Mouse (Mus musculus) testis, adult 10 weeks (tissue): ENCODE measurements around the gene Mrpl36. TPM values are rescaled to one million over a fixed set of nuclear protein-coding genes. Genes with fewer than 3 reads are reported as not detected.

Experiments
- polyA plus RNA-seq: library from polyadenylated mRNA; stranded (reverse); fragments of 350-450 nt; fragmentation: Illumina TruSeq; extraction: RNeasy Lipid Tissue Mini Kit (QIAGEN cat#74804); gene quantifications from one replicate; pipeline ENCODE4 v1.2.3, GENCODE M21; 2014; ENCODE audit warnings: low read depth, low replicate concordance

The Mrpl36 gene
- 24.6 TPM for polyA plus RNA-seq

GRCm38 (mm10) chr13:73327827-73328698, at the start of gene Mrpl36, which contains the start of gene Ndufs6:
Mrpl36 (plus strand) TSS chr13:73328513.
Ndufs6 (minus strand) TSS chr13:73328542.

Other genes with a start within 250 kb of the Mrpl36 start
- not detected for gene Irx4, start 68.0 kb upstream of the Mrpl36 start, polyA plus RNA-seq
- gene Ndufs6, start within 50 bp of the Mrpl36 start, polyA plus RNA-seq, result 37.5 TPM
- gene Lpcat1, start 138.7 kb downstream of the Mrpl36 start, polyA plus RNA-seq, result 0.83 TPM
- not detected for gene Slc6a3, start 208.2 kb downstream of the Mrpl36 start, polyA plus RNA-seq